Mouse (Mus musculus): ENCODE results near the gene Arhgef25.

Arhgef25 gene

DNA sequence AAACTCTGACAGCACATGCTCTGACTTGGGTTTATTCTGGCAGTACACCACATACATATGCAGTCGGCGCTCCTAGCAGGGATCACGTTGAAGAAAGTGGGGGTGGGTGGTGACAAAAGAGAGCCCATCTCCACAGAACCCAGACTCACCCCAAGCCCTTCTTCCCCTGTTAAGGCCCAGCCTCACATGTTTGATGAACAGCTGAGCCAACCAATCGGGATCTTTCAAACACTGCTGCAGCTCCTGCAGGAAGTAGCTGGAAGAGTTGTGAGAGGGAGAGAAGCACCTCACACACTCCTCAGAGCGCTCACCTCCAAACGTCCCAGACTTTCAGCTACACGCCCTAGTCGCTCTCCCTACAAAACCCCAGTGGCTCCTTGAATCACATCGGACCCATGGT is 4.8 kb downstream of the Arhgef25 start:
- DNase-seq: no peak

GRCm38 (mm10) chr10:127183759-127184158 is 6.1 kb downstream of the Arhgef25 start:
- no peak for DNase-seq

- DNase-seq: no peak
Observed at GRCm38 (mm10) chr10:127182624-127183023, 7.3 kb downstream of the Arhgef25 start.

GRCm38 (mm10) chr10:127181566-127181965 is 8.3 kb downstream of the Arhgef25 start:
- no peak for DNase-seq

- no peak for DNase-seq
Observed at GRCm38 (mm10) chr10:127180695-127181047, 9.2 kb downstream of the Arhgef25 start.

DNA sequence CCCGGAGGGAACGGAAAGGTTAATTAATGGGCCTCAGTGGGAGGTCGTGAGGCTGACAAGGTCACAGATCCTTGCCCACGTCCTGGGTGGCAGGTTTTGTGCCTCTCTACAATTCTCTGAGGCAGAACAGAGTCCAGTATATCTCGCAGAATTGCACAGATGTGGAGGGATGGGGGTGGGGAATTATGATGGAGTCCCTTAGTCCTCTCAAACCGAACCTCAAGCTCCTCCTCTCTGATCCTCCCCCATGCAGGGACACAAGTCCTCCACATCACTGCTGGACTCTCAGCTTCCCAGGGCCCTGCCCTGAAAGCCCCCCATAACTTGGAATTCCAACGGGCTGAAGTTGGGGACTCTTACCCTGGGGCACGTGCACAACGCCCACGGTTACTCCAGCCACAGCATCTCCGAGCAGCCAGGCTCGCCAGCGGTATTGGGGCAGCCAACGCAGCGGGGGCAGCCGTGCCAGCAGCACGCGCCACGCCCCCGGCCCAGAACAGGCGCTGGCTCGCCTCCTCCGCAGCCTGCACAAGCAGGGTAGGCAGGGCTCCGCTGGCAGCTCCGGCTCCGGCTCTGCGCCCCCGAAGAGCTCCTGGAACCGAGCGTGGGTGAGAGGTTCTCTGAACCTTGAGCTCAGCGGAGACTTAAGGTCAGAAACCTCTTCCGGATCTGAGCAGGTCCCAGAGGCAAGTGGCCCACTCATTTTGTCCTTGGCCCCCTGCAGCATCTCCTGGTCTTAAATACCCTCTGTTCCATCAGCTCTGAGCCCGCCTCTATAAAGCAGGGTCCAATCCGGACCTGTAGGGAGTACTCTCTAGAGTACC is 9.8 kb downstream of the Arhgef25 start, which contains the start of gene Slc26a10:
TSS of gene Slc26a10 (minus strand) at position 775 of the 824 bp plus-strand sequence.
- DNase-seq: no peak

DNA sequence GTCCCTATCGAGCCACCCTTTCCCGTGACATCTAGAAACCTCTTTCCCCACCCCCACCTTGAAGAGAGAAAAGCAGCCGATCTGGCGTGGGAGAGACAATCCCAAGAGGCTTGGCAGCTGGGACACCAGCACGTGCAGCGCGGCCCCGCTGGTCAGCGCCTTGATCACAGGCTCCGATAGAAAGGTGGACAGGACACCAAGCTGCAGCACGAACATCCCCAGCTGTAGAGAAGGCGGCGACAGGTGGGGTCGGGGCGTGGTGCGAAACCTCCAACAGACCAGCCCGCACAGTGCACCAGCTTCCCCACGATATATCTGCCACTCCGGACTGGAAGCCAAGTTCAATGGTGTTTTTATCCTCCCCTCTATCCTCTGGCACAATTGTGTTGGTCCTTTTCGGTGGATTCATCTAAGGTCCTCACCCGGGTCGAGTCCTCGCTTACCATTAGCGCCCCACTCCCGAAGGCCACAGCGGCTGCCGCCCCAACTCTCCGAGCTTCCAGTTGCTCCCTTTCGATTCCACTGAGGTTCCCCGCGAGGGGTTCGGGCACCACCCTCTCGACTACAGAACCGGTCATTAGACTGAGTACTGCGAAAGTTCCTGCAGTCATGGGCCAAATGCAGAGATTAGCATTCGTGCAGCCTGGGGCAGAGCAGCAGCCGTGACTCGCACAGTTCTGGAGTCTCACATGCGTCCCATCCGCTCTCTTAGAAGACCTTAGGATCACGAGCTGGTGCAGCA is 11.4 kb downstream of the Arhgef25 start:
- DNase-seq: no peak

DNA sequence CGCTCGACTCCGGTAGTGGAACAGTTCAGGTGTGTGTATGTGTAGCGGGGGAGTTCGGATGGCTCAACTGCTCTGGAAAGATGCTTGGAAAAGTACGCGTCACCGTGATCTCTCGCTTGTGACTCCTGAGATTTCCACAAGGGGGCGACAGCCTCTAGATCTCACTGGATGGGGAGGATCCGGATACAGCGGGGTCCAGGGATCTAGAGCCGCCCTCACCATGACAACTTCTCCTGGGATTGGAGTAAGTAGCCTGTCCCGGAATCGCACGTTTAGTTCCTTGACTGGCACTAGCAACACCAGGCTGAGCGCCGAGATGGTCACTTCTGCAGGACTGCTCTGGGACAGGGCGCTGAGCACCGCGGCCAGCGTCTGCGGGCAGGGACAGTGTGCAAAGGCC is 12.2 kb downstream of the Arhgef25 start:
- peak; percentile 84 for DNase-seq

GRCm38 (mm10) chr10:127177235-127177634 is 12.6 kb downstream of the Arhgef25 start:
- DNase-seq: no peak

- DNase-seq: no peak
Observed at GRCm38 (mm10) chr10:127176756-127177155, 13.1 kb downstream of the Arhgef25 start.

DNA sequence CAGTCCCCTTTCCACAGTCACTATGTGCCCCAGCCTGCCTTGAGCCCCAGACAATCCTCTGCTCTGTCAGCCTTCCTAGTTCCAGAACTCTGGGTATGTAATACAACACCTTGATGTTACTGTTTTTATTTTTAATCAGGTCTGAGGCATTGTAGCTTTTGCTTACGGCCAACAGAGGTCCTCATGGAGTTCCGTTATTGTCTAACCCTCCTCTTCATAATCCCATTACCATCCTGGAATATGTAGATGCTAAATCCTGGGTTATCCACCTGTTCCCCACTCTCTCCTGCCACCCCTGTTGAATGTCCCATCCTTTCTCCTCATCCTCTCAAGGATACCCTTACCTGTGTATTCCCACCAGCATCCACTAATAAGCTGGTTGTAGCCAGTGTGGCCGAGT is 13.7 kb downstream of the Arhgef25 start:
- no peak for DNase-seq

DNA sequence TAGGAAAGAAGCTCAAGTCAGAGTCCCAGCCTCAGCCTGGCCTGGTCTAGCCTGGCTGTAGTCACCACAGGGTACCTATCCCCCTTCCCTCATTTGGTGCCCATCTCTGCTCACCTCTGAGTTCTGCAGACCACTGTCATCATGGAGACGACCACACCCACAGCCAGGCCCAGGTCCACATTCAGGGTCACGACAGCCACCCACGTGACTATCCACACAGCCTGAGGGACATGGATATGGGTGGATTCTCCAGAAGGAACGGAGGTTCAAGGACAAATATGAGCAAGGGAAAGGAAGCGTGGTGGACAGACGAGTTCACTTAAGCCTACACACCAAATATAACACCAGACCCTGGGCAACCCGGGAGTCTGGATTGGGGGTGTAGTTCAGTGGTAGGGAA is 15.7 kb downstream of the Arhgef25 start:
- DNase-seq: peak in 1 of 2 experiments; percentile 4

- DNase-seq: peak in 1 of 2 experiments; percentile 8
Observed at GRCm38 (mm10) chr10:127173148-127174065, 16.5 kb downstream of the Arhgef25 start.

DNA sequence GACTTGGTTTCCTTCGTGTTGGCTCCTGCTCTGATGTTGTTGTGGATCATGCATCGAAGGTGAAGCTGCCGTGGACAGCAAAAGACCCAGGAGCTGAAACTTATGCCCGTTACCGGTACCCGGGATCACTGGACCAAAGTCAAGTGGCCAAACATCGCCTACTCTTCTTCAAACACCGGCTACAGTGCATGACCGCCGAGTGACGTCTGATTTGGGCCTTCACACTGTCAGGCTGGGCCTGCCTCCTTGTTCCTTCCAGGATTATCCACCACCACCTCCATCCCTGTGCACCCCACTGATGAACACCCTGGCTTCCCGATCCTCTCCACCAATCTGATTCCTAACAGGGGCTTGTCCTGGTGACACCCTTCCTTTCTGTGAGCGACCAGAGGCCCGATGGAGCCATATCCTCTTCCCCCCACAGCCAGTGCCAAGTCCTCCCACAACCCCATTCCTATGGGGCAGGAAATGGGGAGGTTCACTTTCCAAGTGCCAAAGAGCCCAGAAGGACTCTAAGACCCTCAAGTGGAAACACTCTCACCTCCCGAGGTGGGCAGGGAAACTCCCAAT is 18.2 kb downstream of the Arhgef25 start:
- peak in 1 of 2 experiments; percentile 7 for DNase-seq

GRCm38 (mm10) chr10:127170837-127171272 is 19.0 kb downstream of the Arhgef25 start:
- DNase-seq: peak; percentile 43 to 57

DNA sequence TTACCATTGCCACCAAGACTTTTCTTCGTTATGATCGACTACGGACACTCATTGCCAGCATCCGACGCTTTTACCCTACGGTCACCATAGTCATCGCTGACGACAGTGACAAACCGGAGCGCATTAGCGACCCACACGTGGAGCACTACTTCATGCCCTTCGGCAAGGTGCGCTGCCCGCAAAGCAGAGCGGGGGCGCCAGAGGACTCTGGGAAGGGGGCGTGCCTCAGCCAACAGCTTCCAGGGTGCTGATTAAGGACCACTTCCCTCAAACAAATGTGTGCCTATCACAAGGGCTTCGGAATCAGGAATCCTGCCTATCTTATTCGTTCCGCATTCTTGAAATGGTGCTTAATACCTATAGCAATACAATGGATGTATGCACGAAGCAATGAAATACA is 19.9 kb downstream of the Arhgef25 start:
- peak in 1 of 2 experiments; percentile 26 for DNase-seq

DNA sequence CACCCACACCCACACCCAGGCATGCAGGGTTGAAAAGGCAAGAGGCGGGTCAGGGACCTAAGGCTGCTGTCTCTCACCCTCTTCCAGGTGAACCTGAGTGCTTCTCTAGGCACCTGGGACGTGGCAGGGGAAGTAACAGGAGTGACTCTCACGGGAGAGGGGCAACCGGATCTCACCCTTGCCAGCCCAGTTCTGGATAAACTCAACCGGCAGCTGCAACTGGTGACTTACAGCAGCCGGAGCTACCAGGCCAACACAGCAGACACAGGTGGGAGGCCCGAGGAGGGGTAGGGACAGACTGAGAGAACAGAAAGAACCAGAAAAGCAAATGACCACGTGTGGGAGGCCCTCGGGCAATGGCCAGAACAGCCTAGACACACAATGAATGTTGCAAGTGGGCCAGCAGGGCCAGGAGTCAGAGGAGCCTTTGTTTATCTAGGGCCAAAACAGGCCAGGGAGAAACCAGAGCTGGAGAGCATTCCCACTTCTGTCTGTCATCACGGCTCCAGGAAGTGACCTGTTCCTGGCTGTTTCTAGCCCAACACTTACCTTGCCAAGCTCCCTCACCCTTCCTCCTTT is 22.2 kb downstream of the Arhgef25 start:
- peak in 1 of 2 experiments; percentile 28 for DNase-seq

GRCm38 (mm10) chr10:127166771-127167613 is 22.9 kb downstream of the Arhgef25 start:
- peak in 1 of 2 experiments; percentile 30 for DNase-seq

GRCm38 (mm10) chr10:127166404-127166715 is 23.5 kb downstream of the Arhgef25 start:
- DNase-seq: no peak

GRCm38 (mm10) chr10:127165654-127166403 is 24.1 kb downstream of the Arhgef25 start:
- peak; percentile 65 to 79 for DNase-seq

DNA sequence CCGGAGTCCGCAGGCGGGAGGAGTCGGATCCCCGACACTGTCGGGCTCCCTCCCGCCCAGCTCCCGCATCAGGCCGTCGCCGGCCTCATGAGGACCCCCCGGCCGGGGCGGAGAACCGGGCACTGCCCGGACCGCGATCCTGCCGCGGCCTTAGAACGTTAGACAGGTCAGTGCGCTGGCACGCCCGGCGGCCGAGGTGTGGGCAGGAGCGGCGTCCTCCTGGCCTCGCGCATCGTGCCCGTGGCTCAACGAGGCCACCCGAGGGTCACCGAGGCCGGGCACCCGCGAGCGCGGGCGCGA is 24.6 kb downstream of the Arhgef25 start:
- DNase-seq: peak in 1 of 2 experiments; percentile 58

All from cerebellum, adult 18-20 months (tissue).